Mouse (Mus musculus) layer of hippocampus, adult 2 months (tissue): ENCODE data around the gene Spcs3. TPM values are rescaled to one million over a fixed set of nuclear protein-coding genes. Genes with fewer than 3 reads are reported as not detected.
A peak's percentile ranks its signal among the peaks of the same experiment; 100 is the strongest.

ENCODE experiments used
- DNase-seq, 2 experiments: peaks; one replicate each; pipeline ENCODE4 v3.0.0; 2022; ENCODE audit warnings: low spot score in 2 of 2
- H3K27ac ChIP-seq: fragments of 200-600 bp; 2 replicates; pipeline ENCODE4 v1.8.1; 2022
- H3K4me3 ChIP-seq: fragments of 200-600 bp; 2 replicates; pipeline ENCODE4 v1.8.1; 2022; ENCODE audit warnings: mild to moderate bottlenecking
- CTCF ChIP-seq: fragments of 200-600 bp; conservative IDR thresholded peaks from 2 replicates; pipeline ENCODE4 v1.8.1; 2022; ENCODE audit warnings: antibody characterized with exemption, mild to moderate bottlenecking, moderate library complexity
- total RNA-seq, 2 experiments: library from RNA; stranded (reverse); gene quantifications; 2 replicates each; pipeline ENCODE4 v1.2.3; 2021

Gene Spcs3
- total RNA-seq, 2 experiments from 2014 or later = 44.9 to 47.1 TPM

DNA sequence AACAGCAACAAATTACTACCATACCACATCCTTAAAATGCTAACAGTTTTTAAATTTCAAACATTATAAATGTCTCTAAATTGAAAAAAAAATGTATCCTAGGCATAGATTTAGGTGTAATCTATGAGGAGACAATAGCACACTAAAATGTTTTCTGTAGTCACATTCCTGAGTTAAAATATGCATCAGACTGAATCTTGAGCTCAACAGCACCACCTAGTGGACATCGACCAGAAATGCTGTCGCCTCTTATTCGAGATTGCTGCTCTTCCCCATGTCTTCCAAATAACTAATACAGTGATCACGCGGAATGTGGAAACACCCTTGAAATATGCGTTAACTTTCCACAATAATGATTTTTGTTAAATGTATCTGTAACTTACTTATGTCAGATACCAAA is 36.7 kb downstream of the Spcs3 start:
- TF ChIP-seq CTCF = peak; percentile 99
- peak; percentile 50 to 76 for DNase-seq
- Histone ChIP-seq H3K27ac (no peak overlapping the region), H3K4me3 (no peak overlapping the region)

DNA sequence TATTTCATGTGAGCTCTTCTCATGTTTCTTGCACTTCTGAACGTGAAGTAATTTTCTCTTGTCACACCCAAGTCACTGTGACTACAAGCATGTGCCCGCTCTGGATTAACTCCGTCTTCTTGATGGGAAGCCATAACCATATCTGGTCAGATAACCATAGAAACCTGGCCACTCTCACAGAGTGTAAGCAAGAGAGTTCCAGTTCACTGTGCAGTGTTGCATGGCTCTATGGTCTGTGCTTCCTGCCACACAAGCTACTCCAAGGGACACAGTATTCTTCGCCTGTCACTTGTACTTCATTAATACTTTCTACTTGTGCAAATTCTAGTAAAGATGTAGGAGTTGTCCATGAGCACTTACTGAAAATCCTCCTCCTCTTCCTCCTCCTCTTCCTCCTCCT is 37.9 kb downstream of the Spcs3 start:
- no peak for DNase-seq
- TF ChIP-seq CTCF = no peak
- Histone ChIP-seq H3K4me3 (no peak overlapping the region), H3K27ac (no peak overlapping the region)

DNA sequence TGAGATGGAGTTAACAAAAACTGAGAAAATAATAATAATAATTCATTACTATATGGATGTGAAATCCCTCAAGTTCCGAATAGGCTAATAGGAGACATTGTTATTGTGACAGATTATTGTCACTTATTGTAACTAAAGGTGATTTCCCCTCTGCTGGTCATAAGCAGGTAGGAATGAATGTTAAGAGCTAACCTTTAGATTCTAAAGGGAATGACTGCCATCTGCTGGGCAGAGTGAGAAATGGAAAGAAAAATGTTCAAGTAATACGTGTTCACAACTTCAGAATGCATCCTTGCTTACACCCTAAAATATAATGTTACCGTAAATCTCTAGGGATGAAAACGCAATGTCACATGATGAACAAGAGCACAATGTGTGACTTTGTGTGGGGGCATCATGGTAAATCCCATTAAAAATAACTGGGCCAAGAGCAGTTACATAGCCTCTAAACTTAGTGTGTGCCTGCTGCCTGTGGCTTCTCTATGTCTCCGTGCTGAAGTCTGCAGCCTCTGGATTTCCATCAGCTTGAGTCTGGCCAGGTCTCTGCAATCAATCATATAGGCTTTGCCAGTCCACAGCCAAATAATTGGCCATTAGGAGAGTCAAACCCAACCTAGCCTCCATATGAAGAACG is 38.6 kb downstream of the Spcs3 start:
- H3K4me3 ChIP-seq = no peak overlapping the region
- H3K27ac ChIP-seq = no peak overlapping the region
- DNase-seq = peak in 1 of 2 experiments; percentile 52
- peak; percentile 90 for TF ChIP-seq CTCF

DNA sequence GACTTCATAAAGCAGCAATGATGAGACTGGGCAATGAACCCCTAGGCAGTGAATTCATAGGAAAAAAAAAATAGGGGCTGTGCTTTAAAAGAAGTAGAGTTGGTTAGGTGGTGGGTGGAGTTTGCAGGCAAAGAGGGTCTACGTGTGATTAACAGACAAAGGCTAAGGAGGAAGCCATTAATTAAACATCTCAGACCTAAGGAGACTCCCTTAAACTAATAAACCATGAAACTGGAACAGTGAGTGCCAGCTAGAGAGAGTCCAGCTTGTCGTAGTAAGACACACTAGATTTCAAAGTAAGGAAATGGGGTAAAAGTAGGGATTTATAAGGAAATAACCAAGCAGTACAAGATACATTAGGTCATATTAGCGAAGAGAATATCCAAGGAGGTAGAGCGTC is 41.4 kb downstream of the Spcs3 start:
- Histone ChIP-seq H3K27ac (no peak overlapping the region), H3K4me3 (no peak overlapping the region)
- TF ChIP-seq CTCF = no peak
- no peak for DNase-seq

DNA sequence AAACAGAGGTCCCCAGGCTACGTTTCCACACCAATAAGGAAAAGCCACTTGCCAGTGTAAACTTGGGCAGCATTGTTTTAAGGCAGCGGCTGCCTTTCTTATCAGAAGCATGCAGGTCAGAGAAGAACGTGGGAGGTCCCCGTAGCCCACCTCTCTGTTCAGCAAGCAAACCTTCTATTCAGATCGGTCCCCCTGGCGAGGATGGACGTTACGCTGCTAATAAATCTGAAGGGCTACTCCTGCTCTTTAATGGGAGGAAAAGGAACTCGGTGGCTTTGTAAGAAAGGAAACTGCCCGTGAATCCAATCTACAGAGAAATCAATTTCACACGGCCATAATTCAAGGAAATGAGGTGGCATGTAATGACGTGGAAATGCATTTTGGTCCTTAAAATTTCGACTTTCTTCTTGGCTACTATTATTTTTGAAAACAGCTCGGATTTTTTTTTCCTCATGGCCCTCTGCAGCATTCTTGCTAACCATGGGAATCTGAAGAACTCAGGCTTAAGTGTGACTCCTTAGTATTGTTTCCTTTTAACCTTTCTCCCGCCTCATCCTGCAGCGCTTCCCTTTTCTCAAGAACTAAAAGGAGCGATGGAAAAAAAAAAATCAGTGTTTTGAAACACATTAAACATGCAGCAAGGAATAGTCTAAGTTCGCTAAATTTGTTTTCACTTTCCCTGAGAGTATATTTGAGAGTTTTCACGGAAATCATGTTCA is 43.1 kb downstream of the Spcs3 start:
- no peak for TF ChIP-seq CTCF
- H3K4me3 ChIP-seq = peak overlapping the region; percentile 25; the same call in 1 of the 2 replicates
- no peak for DNase-seq
- H3K27ac ChIP-seq = no peak overlapping the region

Other genes starting within 250 kb of the Spcs3 start
- 1 to 10 TPM; 1.5 to 1.7 TPM for gene Asb5, start 418 bp downstream of the Spcs3 start, total RNA-seq
- gene Spata4, start 70.8 kb upstream of the Spcs3 start, total RNA-seq = under 1 TPM in 1 of 2 experiments, not detected in 1; 0.46 TPM